Mouse (Mus musculus): ENCODE results near the gene Ppt1. TPM values are rescaled to one million over a fixed set of nuclear protein-coding genes. Genes with fewer than 3 reads are reported as not detected.

Ppt1 gene
- total RNA-seq, 1 experiment from 2014 or later = 70.8 TPM

Other genes starting within 250 kb of the Ppt1 start
- not detected in 2 replicates for gene 9530002B09Rik, start 147.0 kb upstream of the Ppt1 start, total RNA-seq (2021)
- gene Cap1, start 49.8 kb downstream of the Ppt1 start, total RNA-seq (2021) = 132 and 141 TPM in 2 replicates
- 1.7 TPM in 1 of 2 replicates, not detected in the other for gene Mfsd2a, start 124.9 kb downstream of the Ppt1 start, total RNA-seq (2021)
- gene Mycl, start 159.4 kb downstream of the Ppt1 start, total RNA-seq (2021) = 1.1 and 1.2 TPM in 2 replicates
- 15.9 and 22.5 TPM in 2 replicates for gene Trit1, start 180.4 kb downstream of the Ppt1 start, total RNA-seq (2021)

All from adrenal gland, postnatal 25 days (tissue).